Mouse (Mus musculus) brown adipose tissue, adult 24 weeks (tissue): Measurements from ENCODE around the gene Laptm4a. TPM values are rescaled to one million over a fixed set of nuclear protein-coding genes. Genes with fewer than 3 reads are reported as not detected.

Experiments used
- H3K27ac ChIP-seq: fragments of 200-500 bp; replicated peaks from 2 replicates; pipeline ENCODE4 v1.5.1; 2012; ENCODE audit warnings: low read depth, mild to moderate bottlenecking, low read length
- H3K4me1 ChIP-seq: fragments of 200-500 bp; 2 replicates; pipeline ENCODE4 v1.6.1; 2012; ENCODE audit warnings: low read length, mixed read lengths; ENCODE audit not compliant: control insufficient read depth, insufficient read depth, insufficient read length
- H3K4me3 ChIP-seq: fragments of 200-500 bp; 2 replicates; pipeline ENCODE4 v1.5.1; 2012; ENCODE audit warnings: low read depth, mild to moderate bottlenecking, low read length, moderate library complexity; ENCODE audit not compliant: insufficient read depth
- polyA plus RNA-seq: library from polyadenylated mRNA; stranded (reverse); fragments of >200 nt; gene quantifications from 2 replicates; pipeline ENCODE4 v1.2.4, GENCODE M21; 2012; ENCODE audit not compliant: missing spikeins, insufficient read depth, insufficient read length

The Laptm4a gene
- polyA plus RNA-seq, 1 experiment, result 307 TPM

DNA sequence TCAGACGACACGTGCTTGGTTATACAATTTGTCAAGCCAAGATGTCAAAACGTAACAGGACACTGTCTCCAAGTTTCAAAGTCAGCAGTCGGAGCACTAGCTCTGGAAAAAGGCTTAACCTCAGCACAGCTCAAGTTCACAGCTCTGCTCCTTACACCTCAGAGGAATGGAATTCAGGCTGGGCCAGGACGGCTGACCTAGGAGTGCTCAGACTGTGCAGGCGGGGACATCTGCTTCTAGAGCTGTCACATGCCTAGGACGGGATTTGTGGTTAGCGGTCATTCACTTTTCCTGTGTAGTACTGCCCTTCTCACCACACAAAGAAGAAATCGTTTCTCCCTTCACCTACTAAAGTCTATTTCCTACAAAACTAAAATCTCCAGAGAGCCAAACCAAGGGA, 48.4 kb downstream of the Laptm4a start:
- Histone ChIP-seq H3K4me1 (peaks cover 2% of the 10 kb centered on the region; the same call in 1 of the 2 replicates), H3K27ac (peak overlapping the region; percentile 37), H3K4me3 (no peak overlapping the region)

DNA sequence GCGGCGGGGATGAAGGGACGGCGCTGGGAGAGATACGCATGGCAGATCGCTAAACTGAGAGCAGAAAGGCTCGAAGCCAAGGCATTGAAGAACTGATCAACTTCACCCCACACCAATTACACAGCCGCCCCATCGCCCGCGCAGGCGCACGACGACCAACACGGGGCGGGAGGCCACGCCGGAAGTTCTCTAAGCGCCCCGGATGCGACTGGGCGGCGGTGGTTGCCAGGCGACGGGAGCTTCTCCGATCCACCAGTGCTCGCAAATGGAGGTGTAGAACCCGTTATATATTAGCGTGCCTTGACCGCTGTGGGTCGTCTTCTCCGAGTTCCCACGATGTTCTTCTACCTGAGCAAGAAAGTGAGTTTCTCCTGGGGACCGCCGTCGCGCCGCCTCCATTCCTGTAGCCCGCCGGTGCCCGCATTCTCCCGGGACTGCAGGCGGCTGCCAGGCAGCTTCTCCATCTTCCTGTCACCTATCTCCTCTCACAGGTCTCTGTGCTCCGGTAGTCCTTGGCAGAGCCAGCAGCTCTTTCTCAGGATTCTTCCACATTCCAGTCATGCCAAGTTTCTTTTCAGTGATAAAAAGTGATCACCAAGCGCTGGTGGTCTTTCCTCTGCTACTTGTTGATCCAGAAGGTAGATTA, 52.5 kb downstream of the Laptm4a start, which contains the start of gene Wdr35:
Gene Wdr35, plus strand, starts transcription at position 73 of the 646 bp plus-strand sequence.
- Histone ChIP-seq H3K27ac (peak within 1 kb of the TSS; percentile 56; the same call in 1 of the 2 replicates), H3K4me1 (peaks cover 2% of the 10 kb centered on the region; the same call in 1 of the 2 replicates)

GRCm38 (mm10) chr12:8975076-8975475, 53.6 kb downstream of the Laptm4a start:
- Histone ChIP-seq H3K4me3 (no peak overlapping the region), H3K4me1 (peaks cover 2% of the 10 kb centered on the region; the same call in 1 of the 2 replicates), H3K27ac (no peak overlapping the region)

More for the DNA sequence above, 52.5 kb downstream of the Laptm4a start, which contains the start of gene Wdr35:
- H3K4me3 ChIP-seq, result peak within 1 kb of the TSS; percentile 76

Other genes starting within 250 kb of the Laptm4a start
- gene Pum2, start 247.5 kb upstream of the Laptm4a start, polyA plus RNA-seq, result 36.9 and 37.0 TPM in 2 replicates
- 1.7 and 2.8 TPM in 2 replicates for gene Sdc1, start 150.3 kb upstream of the Laptm4a start, polyA plus RNA-seq
- gene Matn3, start 26.3 kb downstream of the Laptm4a start, polyA plus RNA-seq, result not detected in 2 replicates
- 3.1 and 5.9 TPM in 2 replicates for gene Wdr35, start 52.2 kb downstream of the Laptm4a start, polyA plus RNA-seq
- 21.3 and 36.3 TPM in 2 replicates for gene Ttc32, start 108.3 kb downstream of the Laptm4a start, polyA plus RNA-seq